Mouse (Mus musculus) pancreas, adult 10 weeks (tissue): ENCODE measurements around the gene Slco4c1. TPM values are rescaled to one million over a fixed set of nuclear protein-coding genes. Genes with fewer than 3 reads are reported as not detected.

Experiments
- polyA plus RNA-seq: library from polyadenylated mRNA; stranded (reverse); fragments of 350-450 nt; fragmentation: Illumina TruSeq; extraction: RNeasy Lipid Tissue Mini Kit (QIAGEN cat#74804); gene quantifications from one replicate; pipeline ENCODE4 v1.2.3, GENCODE M21; 2015; ENCODE audit warnings: low read depth, low replicate concordance; ENCODE audit not compliant: insufficient read depth

Slco4c1 gene
- not detected for polyA plus RNA-seq

DNA sequence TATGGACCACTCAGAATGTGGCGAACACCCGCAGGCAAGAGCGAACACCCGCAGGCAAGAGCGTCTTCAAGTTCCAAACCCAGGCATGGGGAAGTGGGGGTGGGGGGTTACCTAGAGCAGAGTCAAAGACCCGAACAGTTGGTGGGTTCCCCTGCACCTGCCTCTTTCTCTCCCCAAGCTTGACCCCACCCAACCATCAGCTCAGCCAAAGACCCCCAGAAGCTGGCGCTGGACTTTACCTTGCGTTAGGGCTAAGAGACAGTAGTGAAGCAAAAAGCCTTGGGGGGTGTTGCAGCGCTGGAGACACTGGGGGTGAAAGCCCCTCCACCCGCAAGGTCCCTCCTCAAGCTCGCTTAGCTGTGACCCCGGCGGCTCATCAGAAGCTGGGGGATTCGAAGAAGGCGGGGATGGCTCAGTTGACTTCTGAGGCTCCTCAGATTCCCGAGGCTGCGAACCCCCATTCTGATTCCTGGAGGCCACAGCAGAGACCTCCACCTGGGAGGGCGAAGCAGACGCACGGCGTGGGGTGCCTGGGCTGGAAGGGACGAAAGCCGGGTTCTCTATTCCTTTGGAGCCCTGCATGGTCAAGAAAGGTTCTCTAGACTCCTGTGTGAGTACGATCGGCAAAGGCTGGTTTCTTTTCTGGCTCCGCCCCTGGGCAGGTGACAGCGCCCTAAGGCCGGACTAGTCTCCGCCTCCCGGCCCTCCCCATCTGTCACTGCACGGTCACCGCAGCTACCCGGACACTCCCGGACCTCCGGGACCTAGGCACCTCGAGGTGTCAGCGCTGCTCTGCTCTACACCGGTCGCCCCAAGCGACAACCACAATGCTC, at the start of gene Slco4c1:
Slco4c1 (minus strand) TSS at position 644 of the 833 bp plus-strand sequence.

